Mouse (Mus musculus) adrenal gland, adult 2 months (tissue): Measurements from ENCODE around the gene Decr2. TPM values are rescaled to one million over a fixed set of nuclear protein-coding genes. Genes with fewer than 3 reads are reported as not detected.
A peak's percentile ranks its signal among the peaks of the same experiment; 100 is the strongest.
"Not testable (repeated sequence)": the region's sequence is repeated elsewhere in the genome, so short reads cannot be mapped to it uniquely, and the experiment has no call there.

ENCODE experiments used
- DNase-seq: peaks from one replicate; pipeline ENCODE4 v3.0.0; 2021
- long read RNA-seq: library from polyadenylated mRNA; stranded (forward); transcript quantifications from one replicate; pipeline ENCODE4 v2.0.0, GENCODE M21; 2021
- polyA plus RNA-seq: library from polyadenylated mRNA; depleted of rRNA; stranded (reverse); fragments of >200 nt; gene quantifications from 2 replicates; pipeline ENCODE4 v1.2.3, GENCODE M21; 2012; rRNA removed
- total RNA-seq, 2 experiments: library from RNA; stranded (reverse); gene quantifications; 2 replicates each; pipeline ENCODE4 v1.2.3; 2021

The Decr2 gene
- total RNA-seq = 10 to 100 TPM; 24.2 to 25.2 TPM
- polyA plus RNA-seq = 8.5 and 10.2 TPM in 2 replicates
- long read RNA-seq, transcript Decr2-201 (9 exons, 2,224 nt) = major isoform, 27 of 33 reads
- long read RNA-seq, partial matches to known transcripts = 1 of 33 reads
- long read RNA-seq, other reads (novel, unspliced or antisense) = 4 of 33 reads

- peak; percentile 96 for DNase-seq
Observed at GRCm38 (mm10) chr17:26089905-26090632, at the start of gene Decr2. TSS of gene Decr2 (minus strand) at chr17:26090337.

GRCm38 (mm10) chr17:26138901-26139381, 48.8 kb upstream of the Decr2 start:
- DNase-seq = no peak

GRCm38 (mm10) chr17:26138239-26138836, 48.2 kb upstream of the Decr2 start, which contains the start of gene Axin1:
TSS of gene Axin1 (plus strand) at chr17:26138688.
- DNase-seq = peak; percentile 97

GRCm38 (mm10) chr17:26137751-26138130, 47.6 kb upstream of the Decr2 start:
- DNase-seq = no peak

GRCm38 (mm10) chr17:26137106-26137750, 47.1 kb upstream of the Decr2 start:
- no peak for DNase-seq

- DNase-seq = no peak
Observed at GRCm38 (mm10) chr17:26131856-26132853, 42.0 kb upstream of the Decr2 start.

- DNase-seq = no peak
Observed at GRCm38 (mm10) chr17:26131062-26131732, 41.1 kb upstream of the Decr2 start.

GRCm38 (mm10) chr17:26125226-26125625, 35.1 kb upstream of the Decr2 start:
- no peak for DNase-seq

GRCm38 (mm10) chr17:26124560-26124959, 34.4 kb upstream of the Decr2 start:
- no peak for DNase-seq

GRCm38 (mm10) chr17:26123267-26123684, 33.1 kb upstream of the Decr2 start, which contains the start of gene Mrpl28:
TSS of gene Mrpl28 (plus strand) at chr17:26123500.
- DNase-seq = peak; percentile 94

- DNase-seq = no peak
Observed at GRCm38 (mm10) chr17:26122431-26123140, 32.4 kb upstream of the Decr2 start.

GRCm38 (mm10) chr17:26119766-26120710, 29.9 kb upstream of the Decr2 start:
- DNase-seq = peak; percentile 54

- peak; percentile 0 for DNase-seq
Observed at GRCm38 (mm10) chr17:26116503-26117258, 26.5 kb upstream of the Decr2 start.

- DNase-seq = no peak
Observed at GRCm38 (mm10) chr17:26115956-26116487, 25.9 kb upstream of the Decr2 start.

- DNase-seq = no peak
Observed at GRCm38 (mm10) chr17:26115205-26115898, 25.2 kb upstream of the Decr2 start.

GRCm38 (mm10) chr17:26114461-26114860, 24.3 kb upstream of the Decr2 start:
- not testable (repeated sequence) for DNase-seq

- no peak for DNase-seq
Observed at GRCm38 (mm10) chr17:26114061-26114460, 23.9 kb upstream of the Decr2 start.
